Mouse (Mus musculus): Measurements from ENCODE around the gene Phkg1.
"Not testable (repeated sequence)": the region's sequence is repeated elsewhere in the genome, so short reads cannot be mapped to it uniquely, and the experiment has no call there.

Gene Phkg1

DNA sequence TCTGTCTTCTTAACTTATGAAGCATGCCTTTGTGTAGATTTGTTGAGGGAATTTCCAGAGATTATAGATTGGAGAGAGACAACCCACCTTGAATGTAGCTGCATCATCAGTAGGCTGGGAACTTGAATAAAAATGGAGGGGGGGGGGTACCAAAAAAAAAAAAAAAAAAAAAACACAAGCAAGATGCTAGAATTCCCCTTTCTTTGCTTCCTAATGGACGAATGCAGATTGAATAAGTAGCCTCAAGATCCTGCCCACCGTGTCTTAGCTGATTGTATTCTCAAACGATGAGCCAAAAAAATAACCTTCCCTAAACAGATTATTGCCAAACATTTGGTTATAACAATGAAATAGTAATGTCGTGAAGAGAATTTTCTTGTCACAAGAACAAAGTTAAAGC is 9.4 kb upstream of the Phkg1 start:
- no peak for DNase-seq

DNA sequence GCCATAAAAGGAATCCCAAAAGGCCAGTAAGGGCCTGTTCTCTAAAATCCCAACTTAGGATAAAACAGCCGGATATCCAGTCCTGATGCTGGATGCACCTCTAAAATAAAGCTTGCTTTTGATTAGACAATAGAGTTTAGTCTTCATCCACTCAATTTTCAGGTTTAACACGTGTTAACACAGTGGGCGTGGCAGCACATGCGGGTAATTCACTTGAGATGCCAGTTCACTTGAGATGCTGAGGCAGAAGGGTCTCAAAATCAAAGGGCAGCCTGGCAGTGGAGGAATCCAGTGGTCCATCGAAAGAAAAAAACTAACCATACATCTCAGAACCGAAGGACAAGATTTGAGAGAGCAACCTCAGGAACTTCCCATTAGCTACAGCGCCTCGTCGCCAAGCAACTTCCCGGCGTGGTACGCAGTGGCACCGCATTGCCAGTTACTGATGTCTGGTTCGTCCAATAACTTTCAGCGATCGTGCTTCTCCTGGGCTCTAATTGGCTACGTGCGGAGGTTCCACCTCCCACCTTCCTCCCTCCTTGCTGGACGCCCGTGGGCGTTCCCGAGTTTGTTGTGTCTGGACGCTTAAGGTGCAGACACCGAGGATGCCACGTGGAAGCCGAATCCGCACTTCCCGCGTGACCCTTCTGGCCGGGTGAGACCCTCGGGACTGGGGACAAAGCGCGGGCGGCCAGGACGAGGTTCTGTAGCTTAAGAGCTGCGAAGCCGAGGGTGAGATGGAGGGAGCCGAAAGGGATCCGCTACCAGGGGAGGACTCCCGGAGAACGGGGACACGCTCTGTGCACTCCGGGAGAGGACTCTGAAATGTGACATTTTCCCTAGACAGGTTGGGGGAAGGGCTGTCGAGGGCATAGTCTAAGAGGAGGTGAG is 2.9 kb downstream of the Phkg1 start, which contains the start of gene Zbed5:
TSS of gene Zbed5 (plus strand) at position 526 of the 891 bp plus-strand sequence.
- peak; percentile 79 for DNase-seq

DNA sequence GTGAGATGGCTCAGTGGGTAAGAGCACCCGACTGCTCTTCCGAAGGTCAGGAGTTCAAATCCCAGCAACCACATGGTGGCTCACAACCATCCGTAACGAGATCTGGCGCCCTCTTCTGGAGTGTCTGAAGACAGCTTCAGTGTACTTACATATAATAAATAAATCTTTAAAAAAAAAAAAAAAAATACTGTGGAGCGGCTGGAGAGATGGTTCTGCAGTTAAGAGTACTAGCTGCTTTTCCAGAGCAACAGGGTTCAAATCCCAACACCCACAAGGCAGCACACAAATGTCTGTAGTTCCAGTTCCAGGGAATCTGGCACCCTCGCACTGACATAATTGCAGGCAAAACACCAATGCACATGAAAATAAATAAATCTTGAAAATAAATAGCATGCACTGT is 8.0 kb downstream of the Phkg1 start:
- DNase-seq = not testable (repeated sequence)

DNA sequence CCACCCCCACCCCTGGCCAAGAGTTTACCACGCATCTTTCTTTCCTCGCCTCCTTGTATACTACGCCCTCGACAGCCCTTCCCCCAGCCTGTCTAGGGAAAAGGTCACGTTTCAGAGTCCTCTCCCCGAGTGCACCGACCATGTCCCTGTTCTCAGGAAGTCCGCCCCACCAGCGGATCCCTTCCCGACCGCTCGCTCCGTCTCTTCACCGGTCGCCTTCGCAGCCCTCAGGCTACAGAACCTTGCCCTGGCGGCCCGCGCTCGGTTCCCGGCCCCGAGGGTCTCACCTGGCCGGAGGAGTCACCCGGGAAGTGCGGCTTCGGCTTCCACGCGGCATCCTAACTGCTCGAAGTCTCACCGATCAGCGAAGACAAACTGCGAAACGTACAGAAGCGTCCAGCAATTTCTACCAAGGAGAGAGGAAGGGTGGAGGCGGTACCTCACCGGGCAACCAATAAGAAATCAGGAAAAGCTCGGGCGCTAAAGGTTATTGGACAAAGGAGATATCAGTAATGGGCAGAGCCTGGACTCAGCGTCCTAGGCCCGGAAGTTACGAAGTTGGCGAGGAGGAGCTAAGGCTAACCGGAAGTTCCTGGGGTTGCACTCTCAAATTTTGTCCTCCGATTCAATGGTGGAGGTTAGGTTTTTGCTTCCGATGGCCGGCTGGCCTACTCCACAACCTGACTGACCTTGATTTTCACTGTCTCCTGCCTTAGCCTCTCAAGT is 11.3 kb downstream of the Phkg1 start, which contains the start of gene Chchd2:
TSS of gene Chchd2 (minus strand) at position 560 of the 726 bp plus-strand sequence.
- peak; percentile 92 for DNase-seq

DNA sequence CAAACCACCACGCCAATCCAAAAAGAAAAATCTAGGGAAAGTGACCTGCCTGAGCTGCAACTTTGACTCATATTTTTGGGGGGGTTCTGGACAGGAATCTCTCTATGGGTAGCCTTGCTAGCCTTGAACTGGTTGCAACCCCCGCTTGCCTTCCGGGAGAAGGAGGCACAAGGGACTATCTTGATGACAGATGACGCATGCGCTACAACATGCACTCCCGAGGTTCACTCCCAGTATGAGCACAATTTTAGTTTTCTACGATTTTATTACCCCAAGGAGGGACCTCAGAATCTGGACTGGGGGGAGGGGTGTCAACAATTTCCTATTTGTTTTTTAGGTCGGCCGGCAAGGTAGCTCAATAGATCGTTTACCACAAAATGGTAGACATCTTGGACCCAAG is 12.1 kb downstream of the Phkg1 start:
- DNase-seq = no peak

DNA sequence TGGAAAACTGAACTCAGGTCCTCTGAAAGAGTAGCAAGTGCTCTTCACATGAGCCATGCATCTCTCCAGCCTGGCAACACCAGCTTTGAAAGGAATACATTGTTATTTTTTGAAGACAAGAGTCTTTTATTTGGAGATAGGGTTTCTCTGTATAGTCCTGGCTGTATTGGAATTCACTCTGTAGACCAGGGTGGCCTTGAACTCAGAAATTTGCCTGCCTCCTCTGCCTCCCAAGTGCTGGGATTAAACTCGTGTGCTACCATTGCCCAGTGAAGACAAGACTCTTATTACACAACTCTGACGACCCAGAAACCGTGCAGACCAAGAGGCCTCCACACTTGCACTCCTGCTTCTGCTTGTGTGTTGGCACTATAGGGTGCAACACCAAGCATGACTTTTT is 18.5 kb downstream of the Phkg1 start:
- no peak for DNase-seq

DNA sequence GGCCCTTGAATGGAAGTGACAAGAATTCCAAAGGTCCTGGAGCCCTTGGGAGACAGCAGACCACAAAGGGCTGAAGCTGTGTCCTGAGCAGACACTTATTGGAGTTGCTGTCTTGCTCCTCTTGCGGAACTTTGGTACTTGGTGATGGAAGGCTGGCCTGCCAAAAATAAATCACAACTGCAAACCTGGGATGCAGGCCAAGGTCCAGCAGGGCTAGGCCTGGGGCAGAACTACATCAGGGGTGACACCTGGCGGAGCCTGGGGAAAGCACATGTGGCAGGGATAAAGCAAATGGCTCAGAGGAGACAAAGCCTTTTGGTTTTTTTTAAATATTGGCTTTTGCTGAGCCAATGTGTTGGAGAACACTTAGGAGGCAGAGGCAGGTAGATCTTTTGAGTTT is 19.4 kb downstream of the Phkg1 start:
- no peak for DNase-seq

DNA sequence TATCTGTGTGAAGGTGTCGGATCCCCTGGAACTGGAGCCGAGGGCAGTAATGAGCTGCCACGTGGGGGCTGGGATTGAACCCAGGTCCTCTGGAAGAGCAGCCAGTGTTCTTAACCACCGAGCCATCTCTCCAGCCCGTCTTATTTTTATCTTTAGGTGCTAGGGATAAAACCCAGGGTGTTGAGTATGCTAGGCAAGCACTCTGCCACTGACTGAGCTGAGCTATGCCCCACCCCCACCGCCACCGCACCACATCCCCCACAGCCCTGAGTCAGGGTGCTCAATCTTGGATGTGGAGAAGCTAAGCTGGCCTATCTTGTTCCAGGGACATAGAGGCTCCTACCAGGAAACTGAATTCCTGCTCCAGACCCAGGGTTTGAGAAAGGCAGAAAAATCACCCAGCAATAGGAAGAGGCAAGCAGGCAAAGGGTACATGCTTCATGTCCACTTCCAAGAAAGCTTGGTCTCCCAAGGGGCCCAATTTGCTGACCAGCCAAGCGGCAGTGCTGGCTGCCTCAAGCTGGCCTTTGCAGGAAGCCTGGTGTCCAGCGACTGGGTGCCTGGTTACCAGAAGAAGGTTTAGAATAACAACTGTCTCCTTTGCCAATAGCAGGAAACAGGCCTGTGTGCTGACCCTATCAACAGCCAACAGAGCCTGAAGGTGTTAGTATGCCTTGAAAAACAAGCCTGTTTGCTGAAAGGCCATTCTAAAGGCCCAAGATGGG is 20.5 kb downstream of the Phkg1 start:
- DNase-seq = no peak

DNA sequence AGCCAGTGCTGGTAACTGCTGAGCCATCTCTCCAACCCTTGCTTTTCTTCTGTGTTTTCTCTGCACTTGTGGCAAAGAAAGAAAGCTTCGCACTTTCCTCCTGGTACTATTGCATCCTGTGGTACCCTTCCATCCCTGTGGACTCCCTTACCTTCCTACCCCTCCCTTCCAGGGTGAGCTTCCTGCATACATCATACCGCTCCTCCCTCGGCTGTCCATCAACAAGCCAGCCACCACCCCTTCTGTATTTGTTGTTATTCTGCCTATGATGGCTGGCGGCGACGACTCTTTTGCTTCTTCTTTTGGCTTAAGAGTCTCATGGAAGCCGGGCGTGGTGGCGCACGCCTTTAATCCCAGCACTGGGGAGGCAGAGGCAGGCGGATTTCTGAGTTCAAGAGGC is 23.3 kb downstream of the Phkg1 start:
- DNase-seq = no peak

DNA sequence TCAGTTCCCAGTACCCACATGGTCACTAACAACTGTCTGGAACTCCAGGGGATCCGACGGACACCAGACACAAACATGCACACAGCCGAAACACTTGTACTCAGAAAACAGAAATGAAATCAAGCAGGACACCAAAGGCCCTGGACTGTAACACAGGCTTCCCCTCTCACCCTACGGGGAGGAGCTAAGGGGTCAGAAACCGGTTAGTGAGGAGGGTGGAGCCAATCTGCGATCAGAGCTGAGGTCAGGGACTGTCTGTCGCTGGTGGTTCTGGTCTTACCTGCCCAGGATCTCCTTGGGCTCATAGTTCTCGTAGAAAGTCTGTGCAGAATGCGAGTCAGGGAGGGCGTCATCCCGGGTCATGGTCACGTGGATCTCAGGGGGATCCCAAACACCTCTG is 24.4 kb downstream of the Phkg1 start:
- no peak for DNase-seq

DNA sequence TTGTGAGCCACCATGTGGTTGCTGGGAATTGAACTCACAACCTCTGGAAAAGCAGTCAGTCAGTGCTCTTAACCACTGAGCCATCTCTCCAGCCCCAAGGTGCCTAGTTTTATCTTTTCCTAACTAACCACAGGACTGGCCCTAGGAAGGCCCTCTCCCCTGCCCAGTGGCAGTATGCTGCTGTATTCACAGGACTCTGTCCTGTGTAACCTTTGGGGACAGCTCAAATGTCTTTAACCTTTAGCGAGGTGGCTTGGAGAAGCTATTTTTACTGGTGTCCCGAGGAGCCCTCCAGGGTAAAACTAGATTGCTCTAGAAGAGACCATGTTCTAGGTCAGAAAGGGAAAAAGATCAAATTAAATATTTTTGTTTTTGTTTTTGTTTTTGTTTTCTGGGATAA is 27.1 kb downstream of the Phkg1 start:
- no peak for DNase-seq

DNA sequence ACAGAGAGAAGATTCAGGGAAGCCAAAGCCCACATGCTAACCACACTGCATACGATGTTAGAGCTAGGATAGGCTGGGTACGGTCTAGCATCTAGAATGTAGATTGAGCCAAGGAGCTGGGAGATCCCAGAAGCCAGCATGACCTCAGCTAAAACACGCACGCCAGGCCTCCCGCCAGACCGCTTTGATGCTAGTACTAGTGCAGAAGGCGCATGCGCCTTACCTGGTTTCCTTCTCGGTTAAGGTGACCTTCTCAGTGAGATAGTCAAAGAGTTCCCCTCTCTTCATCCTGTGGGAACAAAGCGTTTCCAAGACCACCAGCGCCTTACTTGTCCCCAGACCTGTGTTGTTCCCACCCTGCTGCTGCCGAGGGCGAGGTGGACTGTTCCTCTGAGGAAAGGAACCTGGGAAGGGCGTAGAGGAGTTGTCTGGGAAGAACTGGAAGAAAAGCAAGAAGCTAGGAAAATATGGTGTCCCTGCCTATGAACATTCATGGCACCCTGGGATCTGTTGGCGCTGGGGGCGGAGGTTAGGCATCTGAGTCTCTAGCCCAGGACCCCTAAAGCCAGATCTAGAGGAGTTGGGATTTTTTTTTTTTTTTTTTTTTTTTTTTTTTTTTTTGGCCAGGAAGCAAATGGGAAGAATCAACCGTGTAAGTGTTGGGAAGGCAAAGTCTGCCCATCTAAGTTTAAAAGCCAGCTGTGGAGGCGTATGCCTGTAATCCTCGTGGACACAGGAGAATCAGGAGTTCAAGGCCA is 28.9 kb downstream of the Phkg1 start:
- no peak for DNase-seq

DNA sequence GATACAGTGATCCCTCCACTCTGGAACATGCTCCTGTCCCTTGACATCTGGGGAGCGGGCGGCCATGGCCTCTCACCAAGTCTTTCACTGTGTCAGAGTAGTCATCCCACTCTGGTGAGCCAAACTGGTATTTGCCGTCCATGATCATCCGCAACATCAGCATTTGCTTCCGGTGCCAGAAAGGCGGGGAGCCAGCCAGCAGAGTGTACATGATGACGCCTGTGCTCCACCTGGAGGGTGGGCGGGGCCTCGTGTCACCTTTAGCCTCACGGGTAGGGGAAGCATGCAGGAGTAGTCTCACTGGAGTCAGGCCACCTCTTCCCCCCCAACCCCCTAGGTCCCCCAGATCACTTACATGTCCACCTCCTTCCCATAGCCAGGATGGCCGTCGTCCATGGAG is 32.5 kb downstream of the Phkg1 start:
- DNase-seq = no peak

DNA sequence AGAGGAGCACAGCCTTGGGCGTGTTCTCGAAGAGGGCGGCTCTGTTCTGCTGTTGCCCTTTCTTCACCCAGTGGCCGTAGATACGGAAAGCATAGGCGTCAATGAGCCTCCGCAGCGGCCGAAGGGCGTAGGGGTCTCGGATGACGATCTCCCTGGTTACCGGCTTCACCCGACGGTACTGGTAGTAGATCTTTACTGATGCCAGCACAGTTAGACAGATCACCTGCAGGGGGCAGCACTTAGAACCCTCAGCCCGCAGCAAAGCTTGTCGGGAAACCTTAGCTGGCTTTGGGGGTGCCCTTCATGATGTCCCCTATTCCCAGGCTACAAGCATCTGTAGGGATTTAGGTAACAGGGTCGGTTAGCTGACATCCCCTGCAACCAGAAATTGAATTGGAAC is 33.9 kb downstream of the Phkg1 start:
- DNase-seq = no peak

DNA sequence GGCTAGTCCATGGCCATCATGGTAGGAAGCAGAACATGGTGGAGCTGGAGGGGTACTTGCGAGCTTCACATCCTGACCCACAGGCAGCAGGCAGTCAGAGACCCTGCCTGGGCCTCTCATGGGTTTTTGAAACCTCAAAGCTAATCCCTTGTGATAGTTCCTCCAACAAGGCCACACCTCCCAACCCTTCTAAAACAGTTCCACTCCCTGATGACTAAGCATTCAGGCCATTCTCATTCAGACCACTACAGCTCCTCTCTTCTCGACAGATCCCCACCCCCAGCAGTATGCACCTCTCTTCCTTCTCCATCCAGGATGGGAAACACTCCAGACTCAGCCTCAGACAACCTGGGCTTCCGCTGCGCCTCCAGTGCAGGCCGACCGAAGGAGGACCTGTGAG is 36.0 kb downstream of the Phkg1 start:
- no peak for DNase-seq

DNA sequence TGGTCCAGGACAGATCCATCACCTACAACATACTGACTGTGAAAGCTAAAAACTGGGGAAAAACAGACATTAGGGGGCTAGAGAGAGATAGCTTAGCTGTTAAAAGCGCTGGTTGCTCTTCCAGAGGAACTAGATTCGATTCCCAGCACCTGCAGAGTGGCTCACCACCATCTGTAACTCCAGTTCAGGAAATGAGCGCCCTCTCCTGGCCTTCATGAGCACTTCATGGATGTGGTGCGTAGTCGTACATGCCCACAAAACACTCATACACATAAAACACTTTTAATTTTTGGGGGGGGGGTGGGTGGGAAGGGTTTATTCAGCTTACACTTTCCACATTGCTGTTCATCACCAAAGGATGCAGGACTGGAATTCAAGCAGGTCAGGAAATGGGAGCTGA is 41.9 kb downstream of the Phkg1 start:
- no peak for DNase-seq

DNA sequence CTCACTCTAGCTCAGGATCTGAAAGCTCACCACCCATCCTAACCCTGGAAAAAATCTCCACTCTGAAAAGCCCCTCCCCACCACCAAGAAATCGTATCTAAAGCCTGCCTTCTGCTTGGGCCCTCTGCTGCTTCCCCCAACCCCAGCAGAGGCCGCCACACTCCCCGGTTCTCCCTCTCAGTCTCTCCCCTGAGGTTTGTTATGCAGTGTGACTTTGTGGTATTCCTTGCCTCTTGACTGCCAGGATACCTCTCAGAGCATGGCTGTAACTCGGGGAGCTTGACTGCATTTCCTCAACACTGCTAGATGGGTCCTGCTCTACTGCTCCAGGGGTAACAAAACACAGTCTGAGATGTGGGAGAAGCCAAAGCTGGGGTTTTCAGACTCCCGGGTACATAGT is 43.2 kb downstream of the Phkg1 start:
- DNase-seq = no peak

DNA sequence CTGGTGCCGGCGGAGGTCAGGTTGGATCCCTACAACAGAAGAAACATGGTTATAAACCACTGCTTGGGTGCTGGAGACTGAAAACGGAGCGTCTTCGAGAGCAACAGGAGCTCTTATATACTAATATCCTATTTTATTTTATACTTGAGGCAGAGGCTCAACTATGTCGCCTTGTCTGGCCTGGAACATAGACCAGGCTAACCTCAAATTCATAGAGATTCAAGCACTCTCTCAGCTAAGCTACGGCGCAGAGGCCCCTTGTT is 50.9 kb downstream of the Phkg1 start:
- DNase-seq = no peak

DNA sequence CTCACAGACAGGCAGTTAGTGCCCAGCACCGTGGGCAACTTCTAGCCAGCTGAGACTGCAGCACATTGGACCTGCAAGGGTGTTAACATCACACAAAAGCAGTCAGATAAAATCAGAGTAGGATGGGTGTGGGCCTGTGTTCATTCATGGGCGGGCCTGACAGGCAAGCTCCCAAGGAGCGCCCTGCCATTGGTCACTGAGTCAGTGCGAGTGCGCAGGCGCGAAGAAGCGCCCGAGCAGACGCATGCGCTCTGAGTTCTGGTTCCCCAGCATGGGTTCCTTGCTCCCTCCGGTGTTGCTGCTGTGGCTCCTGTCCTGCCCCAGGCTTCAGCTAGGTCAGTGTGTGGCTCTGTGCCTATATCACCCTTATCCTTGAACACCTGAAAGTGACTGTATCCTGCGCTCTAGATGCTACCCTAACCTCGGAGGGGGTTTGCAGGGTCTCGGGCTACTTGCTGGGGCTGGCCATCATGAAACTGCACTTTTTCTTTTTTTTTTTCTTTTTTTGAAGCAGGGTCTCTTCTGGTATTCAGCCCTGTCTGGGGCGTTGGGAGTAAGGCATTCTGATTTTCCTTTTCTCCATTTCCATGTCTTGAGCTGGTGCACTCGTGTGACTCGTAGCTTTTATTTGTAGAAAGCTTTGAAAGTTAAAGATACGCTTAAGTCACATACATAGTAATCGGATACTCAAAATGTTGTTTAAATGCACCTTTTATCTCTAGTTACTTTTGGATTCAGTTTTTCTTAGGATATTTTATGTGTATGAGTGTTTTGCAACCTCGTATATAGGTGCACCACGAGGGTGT is 51.4 kb downstream of the Phkg1 start, which contains the start of gene Sumf2:
TSS of gene Sumf2 (plus strand) at position 235 of the 806 bp plus-strand sequence.
- DNase-seq = peak; percentile 94

DNA sequence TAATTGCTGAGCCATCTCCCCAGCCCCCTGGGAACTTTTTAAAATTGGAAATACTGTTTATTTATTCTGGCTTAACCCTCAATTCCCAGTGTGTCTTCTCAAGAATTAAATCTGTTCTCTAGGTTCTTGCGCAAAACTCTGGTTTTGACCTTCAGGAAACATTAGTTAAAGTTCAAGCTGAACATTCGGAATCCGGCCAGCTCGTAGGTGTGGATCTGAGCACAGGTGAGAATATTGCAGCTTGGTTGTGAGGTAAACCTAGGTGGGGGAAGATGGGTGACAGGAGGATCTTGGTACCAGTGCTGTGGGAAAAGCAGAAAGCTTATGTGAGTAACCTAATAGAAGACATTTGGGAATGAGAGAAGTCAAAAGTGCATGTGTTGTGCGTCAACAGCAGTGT is 53.5 kb downstream of the Phkg1 start:
- no peak for DNase-seq
